Mouse (Mus musculus): ENCODE results near the gene Gucy1b2.

The Gucy1b2 gene

DNA sequence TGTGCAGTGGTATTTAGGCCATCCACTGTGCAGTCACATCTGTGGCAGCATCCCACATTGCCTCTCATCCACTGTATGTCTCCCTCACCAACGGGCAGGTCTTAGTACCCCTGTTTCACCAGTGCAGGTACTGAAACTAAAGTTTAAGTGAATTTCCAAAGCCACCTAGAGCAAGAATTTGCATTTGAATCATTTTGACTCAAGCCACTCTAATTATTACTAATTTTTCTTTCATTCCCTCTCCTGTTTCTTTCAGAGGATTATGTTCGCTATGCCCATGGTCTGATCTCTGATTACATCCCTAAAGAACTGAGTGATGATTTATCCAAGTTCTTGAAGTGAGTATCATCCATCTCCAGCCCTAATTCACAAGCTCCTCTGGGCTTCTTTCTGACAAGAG is 92.3 kb downstream of the Gucy1b2 start:
- no peak for DNase-seq (ENCODE audit: low spot score in 2 of 2)

GRCm38 (mm10) chr14:62361263-62361980 is 94.7 kb downstream of the Gucy1b2 start:
- no peak for DNase-seq (ENCODE audit: low spot score in 2 of 2)

- no peak for DNase-seq (ENCODE audit: low spot score in 2 of 2)
Measured at GRCm38 (mm10) chr14:62355201-62355600, 100.9 kb downstream of the Gucy1b2 start.

GRCm38 (mm10) chr14:62353793-62354192 is 102.3 kb downstream of the Gucy1b2 start:
- DNase-seq (ENCODE audit: low spot score in 2 of 2): no peak

DNA sequence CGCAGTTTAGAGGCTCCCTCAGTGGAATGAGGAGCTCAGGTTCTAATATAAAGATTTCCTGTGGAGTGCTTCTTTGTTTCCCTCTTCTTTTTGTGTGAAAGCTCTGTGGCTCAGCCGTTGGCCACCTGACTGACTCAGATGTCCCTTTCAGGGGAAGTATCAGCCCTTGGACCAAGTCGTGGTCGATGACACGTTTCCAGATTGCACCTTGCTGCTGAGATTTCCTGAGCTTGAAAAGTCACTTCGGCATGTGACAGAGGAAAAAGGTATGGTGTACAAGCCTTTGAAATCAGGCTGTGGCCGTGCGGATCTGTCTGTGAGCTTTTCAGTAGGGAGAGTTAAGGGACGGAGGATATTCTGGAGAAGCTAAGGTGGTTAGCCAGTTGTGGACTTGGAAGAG is 102.7 kb downstream of the Gucy1b2 start:
- DNase-seq (ENCODE audit: low spot score in 2 of 2): no peak

- DNase-seq (ENCODE audit: low spot score in 2 of 2): no peak
Measured at GRCm38 (mm10) chr14:62350890-62351289, 105.2 kb downstream of the Gucy1b2 start.

DNA sequence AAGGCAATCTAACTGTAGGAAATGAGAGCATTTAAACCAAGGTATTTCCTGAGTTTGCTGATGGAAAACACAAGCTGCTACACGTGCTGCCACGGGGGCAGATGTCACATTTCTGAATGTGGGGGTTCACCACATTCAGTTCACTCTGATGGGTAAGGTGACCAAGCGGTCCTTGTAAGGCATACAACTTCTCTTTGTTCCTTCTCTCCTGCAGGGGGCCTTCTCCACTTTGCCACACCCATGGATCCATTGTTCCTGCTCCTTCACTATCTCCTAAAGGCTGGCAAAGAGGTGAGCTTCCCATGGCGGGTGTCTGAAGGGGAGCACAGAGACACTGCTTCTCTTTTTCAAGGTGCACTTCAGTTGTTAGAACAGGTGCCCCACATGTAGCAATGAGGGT is 105.9 kb downstream of the Gucy1b2 start:
- no peak for DNase-seq (ENCODE audit: low spot score in 2 of 2)

DNA sequence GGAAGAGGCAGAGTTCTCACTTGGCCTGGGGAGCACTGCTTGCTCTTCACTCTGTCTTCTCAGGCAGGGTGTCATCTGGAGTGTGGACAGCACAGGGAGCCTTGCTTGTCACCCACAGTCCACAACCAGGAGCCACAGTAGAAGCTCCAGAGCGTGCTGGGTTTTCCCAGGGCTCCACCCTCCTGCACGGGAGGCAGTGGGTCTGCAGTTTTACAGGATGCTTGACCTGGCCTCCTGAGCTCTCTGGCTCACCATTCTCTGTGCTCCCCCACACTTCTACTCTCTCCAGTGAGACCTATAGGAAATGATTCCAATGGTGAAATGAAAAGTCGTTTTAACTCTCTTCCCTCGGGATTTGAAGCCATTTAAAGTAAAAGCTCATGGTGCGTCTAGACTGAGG is 106.3 kb downstream of the Gucy1b2 start:
- DNase-seq (ENCODE audit: low spot score in 2 of 2): no peak

- DNase-seq (ENCODE audit: low spot score in 2 of 2): no peak
Measured at GRCm38 (mm10) chr14:62347103-62347502, 109.0 kb downstream of the Gucy1b2 start.

DNA sequence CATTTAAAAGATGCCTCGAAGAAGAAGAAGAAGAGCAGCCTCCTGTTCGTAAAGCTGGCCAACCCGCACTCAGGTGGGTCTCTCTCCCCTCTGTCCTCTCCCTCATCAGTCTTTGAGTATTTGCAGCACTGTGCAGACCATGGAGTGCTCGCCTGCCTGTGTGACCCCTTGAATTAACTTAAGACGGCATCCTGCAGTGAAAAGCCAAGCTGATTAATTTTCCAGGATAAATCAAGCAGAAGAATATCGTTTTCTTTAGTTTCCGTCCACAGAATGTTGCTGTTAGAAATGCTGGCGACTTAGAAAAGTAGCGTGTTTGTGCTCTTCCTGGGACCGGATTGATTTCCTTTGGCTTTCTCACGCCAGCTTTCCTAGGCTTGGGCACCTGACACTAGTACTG is 109.5 kb downstream of the Gucy1b2 start:
- DNase-seq (ENCODE audit: low spot score in 2 of 2): no peak
